Mouse (Mus musculus) lung, postnatal 0 days (tissue): ENCODE results near the gene Fam178b.

Experiments
- CTCF ChIP-seq: IDR thresholded peaks from 2 replicates; pipeline ENCODE4 v1.5.1; 2016; ENCODE audit warnings: antibody characterized with exemption, mild to moderate bottlenecking
- EP300 ChIP-seq: IDR thresholded peaks from 2 replicates; pipeline ENCODE4 v1.6.1; 2016; ENCODE audit warnings: antibody characterized with exemption, mild to moderate bottlenecking, control low read depth

GRCm38 (mm10) chr1:36632090-36632489 lies 50.9 kb downstream of the Fam178b start:
- TF ChIP-seq EP300 (no peak), CTCF (no peak)
